Mouse (Mus musculus): ENCODE data around the gene Adprm.

- TF ChIP-seq ZC3H11A (IDR thresholded peaks at IDR 0.05; ENCODE audit: borderline replicate concordance, low read depth, low read length): no peak
- TF ChIP-seq CHD2 (IDR thresholded peaks at IDR 0.05; ENCODE audit: low read depth, low read length): no peak
- no peak for TF ChIP-seq MAFK (IDR thresholded peaks at IDR 0.05; ENCODE audit: insufficient read depth, low read depth, low read length)
These were observed 53.7 kb downstream of the Adprm start for GRCm38 (mm10) chr11:66998467-66999403.
